Comparison of ENCODE assay signal across 8 mouse cellular contexts in the genomic region with DNA sequence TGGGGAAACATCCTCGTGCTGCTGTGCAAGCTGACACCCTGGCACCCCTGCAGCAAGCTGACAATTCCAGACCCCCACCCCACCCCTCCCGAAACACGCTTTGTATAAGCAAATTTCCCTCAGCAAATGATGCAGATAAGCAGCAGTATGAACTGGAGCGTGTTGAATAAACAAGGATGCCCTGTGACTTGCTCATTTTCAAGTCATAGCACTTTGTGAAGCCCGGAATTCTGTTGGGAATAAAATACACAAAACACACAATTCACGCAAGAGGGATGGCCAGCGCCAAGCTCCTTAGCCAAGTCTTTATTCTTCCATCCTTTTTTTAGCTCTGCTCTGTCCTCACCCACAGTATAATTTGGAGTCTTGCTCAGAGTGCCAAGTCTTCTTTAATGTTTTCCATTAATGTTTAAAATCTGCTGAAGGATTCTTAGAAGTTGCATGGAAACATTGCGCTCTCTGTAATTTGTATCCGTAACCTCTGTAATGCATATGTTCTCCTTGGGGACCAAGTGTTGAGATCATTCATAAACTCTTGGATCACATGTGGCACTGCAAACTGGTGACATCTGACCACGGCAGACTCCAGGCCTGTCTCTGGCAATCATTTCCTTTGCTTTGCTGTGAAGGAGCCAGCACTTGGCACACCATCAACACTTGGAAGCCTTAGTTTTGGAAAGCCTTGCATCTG.
DNase-seq lines count a peak whose midpoint lies in the region; ATAC-seq lines count a peak whose summit lies in the region.

No protein-coding gene starts in this region.

- H3K4me1 ChIP-seq in midbrain, embryonic 13.5 days (replicated peaks), result peaks cover 8% of the 10 kb centered on the region; the same call in 1 of the 2 replicates
- H3K4me1 ChIP-seq in midbrain, embryonic 10.5 days, result no peaks in the 10 kb centered on the region

- H3K27ac ChIP-seq in midbrain, embryonic 13.5 days, result no peak overlapping the region; the same call in 1 of the 2 replicates
- H3K27ac ChIP-seq in midbrain, embryonic 10.5 days (replicated peaks), result no peak overlapping the region

- H3K36me3 ChIP-seq in midbrain, embryonic 13.5 days, result no peaks in the 10 kb centered on the region
- H3K36me3 ChIP-seq in midbrain, embryonic 10.5 days, result no peaks in the 10 kb centered on the region

- intact Hi-C loops in gastrocnemius, postnatal 36 days (cut with DNase I), result no loop called here
- intact Hi-C loops in left cerebral cortex, postnatal 4 days (cut with DNase I), result no loop called here

- 0 out of 2 replicates have a peak, but pooled peaks have one; percentile 27 for ATAC-seq in midbrain, embryonic 13.5 days

- no peaks in the 10 kb centered on the region for H3K27me3 ChIP-seq in midbrain, embryonic 13.5 days
- H3K27me3 ChIP-seq in midbrain, embryonic 10.5 days (ENCODE audit: low read depth, poor library complexity, severe bottlenecking), result no peaks in the 10 kb centered on the region

- peak; percentile 58 for DNase-seq in adrenal gland, postnatal 10 days
- no peak for DNase-seq in adrenal gland, adult 8-10 months
- DNase-seq in midbrain, embryonic 10.5 days (ENCODE audit: low spot score), result no peak
- DNase-seq in gastrocnemius, postnatal 36 days, result peak; percentile 12 to 28
- DNase-seq in left cerebral cortex, postnatal 4 days, result peak; percentile 91
- peak; percentile 14 to 36 for DNase-seq in right cerebral cortex, postnatal 36 days (ENCODE audit: low spot score in 2 of 2)
- no peak for DNase-seq in spleen, postnatal 14 days (ENCODE audit: low spot score in 2 of 2)

- H3K4me2 ChIP-seq in midbrain, embryonic 13.5 days (replicated peaks), result no peak overlapping the region

- H3K9me3 ChIP-seq in midbrain, embryonic 13.5 days, result no peaks in the 10 kb centered on the region
- no peaks in the 10 kb centered on the region for H3K9me3 ChIP-seq in midbrain, embryonic 10.5 days (replicated peaks)

- H3K9ac ChIP-seq in midbrain, embryonic 13.5 days (replicated peaks), result no peak overlapping the region

- H3K4me3 ChIP-seq in midbrain, embryonic 13.5 days (replicated peaks), result no peak overlapping the region
- H3K4me3 ChIP-seq in midbrain, embryonic 10.5 days, result no peak overlapping the region

- WGBS in midbrain, embryonic 13.5 days, result 69% methylated on average over 10 of the region's 10 CpGs
- 82% methylated on average over 10 of the region's 10 CpGs for WGBS in midbrain, embryonic 10.5 days

Comparison
In these comparisons a context has a peak if more than half of its experiments do, and no peak if none do; other contexts are left out.
1. DNase-seq: peak in adrenal gland, postnatal 10 days (single experiment), gastrocnemius, postnatal 36 days (2 of 2), left cerebral cortex, postnatal 4 days (single experiment) and right cerebral cortex, postnatal 36 days (2 of 2); none in adrenal gland, adult 8-10 months (single experiment), midbrain, embryonic 10.5 days (single experiment) and spleen, postnatal 14 days (0 of 2).